ENCODE assay signal across 22 mouse cellular contexts in the genomic region with DNA sequence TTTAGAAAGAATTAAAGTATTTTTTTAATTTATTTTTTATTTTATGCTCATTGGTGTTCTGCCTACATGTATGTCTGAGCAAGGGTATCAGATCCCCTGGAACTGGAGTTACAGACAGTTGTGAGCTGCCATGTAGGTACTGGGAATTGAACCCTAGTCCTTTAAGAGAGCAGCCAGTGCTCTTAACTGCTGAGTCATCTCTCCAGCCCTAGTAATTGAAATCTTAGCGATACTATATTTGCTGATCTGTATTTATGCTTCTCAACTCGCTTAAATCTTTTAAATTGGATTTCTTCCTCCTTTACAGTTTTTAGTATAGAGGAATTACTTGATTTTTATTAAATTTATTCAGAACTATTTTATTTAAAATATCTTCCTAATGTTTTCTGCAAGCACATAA. TPM values are rescaled to one million over a fixed set of nuclear protein-coding genes. Genes with fewer than 3 reads are reported as not detected.
"Had no signal": no experiment of that assay in that cellular context is flagged by ENCODE, and none has a peak within 500 bp of the region (broad histone marks: within the 10 kb centered on the region; RNA-seq: fewer than 3 reads in every experiment).

No protein-coding gene starts in this region.

- H3K27me3 ChIP-seq: midbrain, embryonic 12.5 days; neural tube, embryonic 13.5 days; neural tube, embryonic 15.5 days had no signal

- H3K4me2 ChIP-seq: lung, embryonic 14.5 days; midbrain, embryonic 12.5 days; neural tube, embryonic 13.5 days; neural tube, embryonic 15.5 days had no signal

- DNase-seq: lung, embryonic 14.5 days; lung, postnatal 10 days; lung, postnatal 4 days; midbrain, embryonic 14.5 days; retina, postnatal 1 day; right cerebral cortex, adult 18-20 months; right cerebral cortex, postnatal 25 days; right cerebral cortex, postnatal 4 days; spleen, adult 18-20 months; thymus, adult 18-20 months; thymus, postnatal 14 days; thymus, postnatal 36 days had no signal

- H3K9ac ChIP-seq: lung, embryonic 14.5 days; midbrain, embryonic 12.5 days; neural tube, embryonic 13.5 days; neural tube, embryonic 15.5 days had no signal

- H3K4me3 ChIP-seq: midbrain, embryonic 10.5 days; midbrain, embryonic 12.5 days; myocyte; neural tube, embryonic 13.5 days; neural tube, embryonic 15.5 days had no signal

- H3K4me1 ChIP-seq: midbrain, embryonic 12.5 days; neural tube, embryonic 15.5 days had no signal

- H3K9me3 ChIP-seq: midbrain, embryonic 10.5 days; midbrain, embryonic 12.5 days; neural tube, embryonic 13.5 days; neural tube, embryonic 15.5 days had no signal

- H3K36me3 ChIP-seq: midbrain, embryonic 10.5 days; midbrain, embryonic 12.5 days; neural tube, embryonic 13.5 days; neural tube, embryonic 15.5 days had no signal

- H3K27ac ChIP-seq: midbrain, embryonic 10.5 days; midbrain, embryonic 12.5 days; neural tube, embryonic 13.5 days; neural tube, embryonic 15.5 days had no signal

RNA-seq across cellular contexts. Expression of a gene that starts 23.9 kb away (rescaled TPM):
- total RNA-seq: megakaryocyte, adult 5-6 weeks; megakaryocyte-erythroid progenitor cell, adult 5-6 weeks had no signal

RNA-seq across cellular contexts. Expression of a gene that starts 26.2 kb away (rescaled TPM):
- total RNA-seq: megakaryocyte, adult 5-6 weeks; megakaryocyte-erythroid progenitor cell, adult 5-6 weeks had no signal
- polyA plus RNA-seq: lung, embryonic 14.5 days; midbrain, embryonic 10.5 days; midbrain, embryonic 12.5 days; midbrain, embryonic 14.5 days; neural tube, embryonic 11.5 days; stomach, embryonic 14.5 days; thymus, postnatal 0 days had no signal
